Comparison of ENCODE assay signal across 8 mouse cellular contexts in the genomic region with DNA sequence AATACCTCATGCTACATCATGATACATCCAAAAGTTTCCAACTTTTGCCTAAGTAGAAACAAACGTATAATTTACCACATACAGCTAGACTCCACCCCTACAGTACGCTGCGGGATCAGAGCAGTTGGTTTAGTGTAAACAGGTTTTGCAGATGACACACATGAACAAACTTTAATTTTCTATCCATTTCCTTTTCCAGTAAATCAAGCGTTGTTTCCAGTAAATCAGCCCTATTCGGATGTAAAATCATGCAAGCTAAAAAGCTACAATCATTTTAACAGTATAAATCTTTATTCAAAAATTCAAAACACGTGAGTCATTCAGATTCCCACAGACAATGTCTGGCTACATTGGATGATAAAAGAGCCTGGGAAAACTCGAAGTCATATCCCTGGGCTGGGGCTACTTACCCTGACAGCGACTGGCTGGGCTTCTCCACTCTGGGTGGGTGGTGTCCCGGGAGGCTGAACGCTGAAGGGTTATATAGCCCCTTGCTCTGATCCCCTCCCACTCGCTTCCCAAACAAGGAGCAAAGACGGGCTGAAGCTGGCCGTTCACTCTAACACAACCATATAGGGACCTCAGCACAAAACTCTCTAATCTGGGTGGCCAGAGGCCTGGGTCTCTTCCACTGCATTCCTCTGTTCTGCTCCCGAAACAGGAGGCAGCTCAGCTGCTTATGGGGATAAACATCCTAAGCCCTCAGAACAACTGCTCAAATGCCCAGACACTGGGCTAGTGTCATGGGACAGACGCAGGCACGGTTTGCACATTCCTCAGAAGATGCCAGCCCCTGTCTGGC. TPM values are rescaled to one million over a fixed set of nuclear protein-coding genes. Genes with fewer than 3 reads are reported as not detected.
DNase-seq lines count a peak whose midpoint lies in the region; ATAC-seq and TF ChIP-seq lines count a peak whose summit lies in the region.

TSS of gene Acta2 (minus strand) at position 711 of the 802 bp plus-strand sequence.

- no peaks in the 10 kb centered on the region for H3K36me3 ChIP-seq in thymus, adult 2 months (ENCODE audit: control insufficient read depth, insufficient read depth, low read length)
- no peaks in the 10 kb centered on the region for H3K36me3 ChIP-seq in embryonic facial prominence, embryonic 12.5 days

- WGBS in thymus, adult 2 months = 90% methylated on average over 16 of the region's 16 CpGs
- WGBS in embryonic facial prominence, embryonic 12.5 days = 56% methylated on average over 16 of the region's 16 CpGs
- WGBS in olfactory bulb, adult 2 months = 58% methylated on average over 16 of the region's 16 CpGs

- no peak within 1 kb of the TSS for H3K9ac ChIP-seq in embryonic facial prominence, embryonic 12.5 days

- peak within 1 kb of the TSS; percentile 29; the same call in 1 of the 2 replicates for H3K4me2 ChIP-seq in embryonic facial prominence, embryonic 12.5 days (replicated peaks)

- no peaks in the 10 kb centered on the region for H3K9me3 ChIP-seq in embryonic facial prominence, embryonic 12.5 days

- TF ChIP-seq CTCF in thymus, adult 2 months (IDR thresholded peaks at IDR 0.05; ENCODE audit: borderline replicate concordance, control insufficient read depth, extremely low read depth, insufficient read depth, low read length, poor library complexity) = no peak
- no peak for TF ChIP-seq CTCF in olfactory bulb, adult 2 months (IDR thresholded peaks at IDR 0.05; ENCODE audit: insufficient read depth, low read depth, low read length)

- no peak within 1 kb of the TSS for H3K27ac ChIP-seq in thymus, adult 2 months (ENCODE audit: control insufficient read depth, insufficient read depth, low read length)
- H3K27ac ChIP-seq in embryonic facial prominence, embryonic 12.5 days = peak within 1 kb of the TSS; percentile 41
- H3K27ac ChIP-seq in olfactory bulb, adult 2 months (ENCODE audit: insufficient read depth, low read depth, low read length) = no peak within 1 kb of the TSS

- TF ChIP-seq POLR2A in thymus, adult 2 months (IDR thresholded peaks at IDR 0.05; ENCODE audit: control insufficient read depth, extremely low read depth, insufficient read depth, low read length, poor library complexity) = no peak
- no peak for TF ChIP-seq POLR2A in olfactory bulb, adult 2 months (IDR thresholded peaks at IDR 0.05; ENCODE audit: insufficient read depth, low read depth, low read length)

- no peak within 1 kb of the TSS for H3K4me3 ChIP-seq in thymus, adult 2 months (ENCODE audit: control insufficient read depth, insufficient read depth, low read length)
- 0 out of 2 replicates have a peak within 1 kb of the TSS, but pooled peaks have one; percentile 4 for H3K4me3 ChIP-seq in embryonic facial prominence, embryonic 12.5 days
- H3K4me3 ChIP-seq in olfactory bulb, adult 2 months (ENCODE audit: insufficient read depth, low read depth, low read length) = no peak within 1 kb of the TSS

- intact Hi-C loops in heart, postnatal 25 days (cut with DNase I) = no loop called here

- H3K27me3 ChIP-seq in thymus, adult 2 months (ENCODE audit: control insufficient read depth, insufficient read depth, low read length) = no peaks in the 10 kb centered on the region
- H3K27me3 ChIP-seq in embryonic facial prominence, embryonic 12.5 days = no peaks in the 10 kb centered on the region

- peaks cover 10% of the 10 kb centered on the region for H3K4me1 ChIP-seq in thymus, adult 2 months (replicated peaks; ENCODE audit: control insufficient read depth, insufficient read depth, low read length)
- H3K4me1 ChIP-seq in embryonic facial prominence, embryonic 12.5 days = peaks cover 10% of the 10 kb centered on the region
- peaks cover 2% of the 10 kb centered on the region; the same call in 1 of the 2 replicates for H3K4me1 ChIP-seq in olfactory bulb, adult 2 months (ENCODE audit: control insufficient read depth, insufficient read depth, low read length)

- DNase-seq in thymus, adult 2 months = no peak
- DNase-seq in thymus, adult 18-20 months = no peak
- DNase-seq in heart, postnatal 25 days (ENCODE audit: low spot score) = peak; percentile 26
- DNase-seq in liver = peak; percentile 27
- no peak for DNase-seq in T-cell, adult 2 months (ENCODE audit: low spot score)
- DNase-seq in adipocyte (ENCODE audit: low spot score) = no peak

- ATAC-seq in embryonic facial prominence, embryonic 12.5 days (ENCODE audit: insufficient number of reproducible peaks, insufficient read depth, low FRiP score, low TSS enrichment) = peak; percentile 85

RNA-seq across cellular contexts. Expression of gene Acta2, which starts in this region (rescaled TPM):
- 113 and 117 TPM in 2 replicates for polyA plus RNA-seq in thymus, adult 2 months (2012; rRNA removed)
- 104 and 114 TPM in 2 replicates for polyA plus RNA-seq in embryonic facial prominence, embryonic 12.5 days (2016; fragmentation: Nextera tagmentation; extraction: Ambion mirVana)
- 100 to 1,000 TPM; 250 to 346 TPM for total RNA-seq in heart, postnatal 25 days (2021)
- not detected in 2 replicates for polyA plus RNA-seq in olfactory bulb, adult 2 months (2012; ENCODE audit: insufficient read depth, insufficient read length, low replicate concordance, missing spikeins)

Comparison
In these comparisons a context has a peak if more than half of its experiments do, and no peak if none do; other contexts are left out.
1. DNase-seq: peak in heart, postnatal 25 days (single experiment) and liver (single experiment); none in thymus, adult 2 months (single experiment), thymus, adult 18-20 months (0 of 2), T-cell, adult 2 months (single experiment) and adipocyte (single experiment).